Mouse (Mus musculus) ES-Bruce4 (cell line): ENCODE data around the gene Papolg. TPM values are rescaled to one million over a fixed set of nuclear protein-coding genes. Genes with fewer than 3 reads are reported as not detected.
A peak's percentile ranks its signal among the peaks of the same experiment; 100 is the strongest.
"Not testable (repeated sequence)": the region's sequence is repeated elsewhere in the genome, so short reads cannot be mapped to it uniquely, and the experiment has no call there.

ENCODE experiments used
- H3K27ac ChIP-seq: 2 replicates; pipeline ENCODE4 v1.5.1; 2012; ENCODE audit warnings: low read length, inconsistent platforms; ENCODE audit not compliant: insufficient read depth
- H3K27me3 ChIP-seq: 2 replicates; pipeline ENCODE4 v1.6.1; 2012; ENCODE audit warnings: mild to moderate bottlenecking, low read length, inconsistent platforms; ENCODE audit not compliant: control insufficient read depth, poor library complexity, insufficient read depth, severe bottlenecking
- H3K36me3 ChIP-seq: 2 replicates; pipeline ENCODE4 v1.6.1; 2012; ENCODE audit warnings: inconsistent platforms, mild to moderate bottlenecking, low read length, moderate library complexity; ENCODE audit not compliant: control insufficient read depth, poor library complexity, insufficient read depth, severe bottlenecking
- H3K4me1 ChIP-seq: one replicate; pipeline ENCODE4 v1.8.1; 2011; ENCODE audit warnings: low read length; ENCODE audit not compliant: control insufficient read depth, insufficient read depth
- H3K4me3 ChIP-seq: 2 replicates; pipeline ENCODE4 v1.5.1; 2011; ENCODE audit warnings: low read depth, mild to moderate bottlenecking, low read length
- H3K9ac ChIP-seq: 2 replicates; pipeline ENCODE4 v1.6.1; 2012; ENCODE audit warnings: low read depth, mild to moderate bottlenecking, inconsistent platforms; ENCODE audit not compliant: poor library complexity, severe bottlenecking
- H3K9me3 ChIP-seq: replicated peaks from 2 replicates; pipeline ENCODE4 v1.6.1; 2012; ENCODE audit warnings: mild to moderate bottlenecking, low read length, inconsistent platforms; ENCODE audit not compliant: control insufficient read depth, poor library complexity, insufficient read depth, severe bottlenecking
- CTCF ChIP-seq: IDR thresholded peaks from one replicate; pipeline ENCODE4 v1.8.1; 2011; ENCODE audit warnings: low read depth, low read length
- EP300 ChIP-seq: IDR thresholded peaks from 2 replicates; pipeline ENCODE4 v1.6.1; 2011; ENCODE audit warnings: low read depth, low read length; ENCODE audit not compliant: insufficient read depth
- POLR2A ChIP-seq: IDR thresholded peaks from one replicate; pipeline ENCODE4 v1.8.1; 2011; ENCODE audit warnings: low read length; ENCODE audit not compliant: insufficient read depth
- polyA plus RNA-seq: library from polyadenylated mRNA; stranded (reverse); fragments of >200 nt; gene quantifications from 2 replicates; pipeline ENCODE4 v1.2.4, GENCODE M21; 2011; ENCODE audit warnings: low read depth; ENCODE audit not compliant: missing spikeins, insufficient read depth, insufficient read length

The Papolg gene
- 31.1 and 34.1 TPM in 2 replicates for polyA plus RNA-seq

DNA sequence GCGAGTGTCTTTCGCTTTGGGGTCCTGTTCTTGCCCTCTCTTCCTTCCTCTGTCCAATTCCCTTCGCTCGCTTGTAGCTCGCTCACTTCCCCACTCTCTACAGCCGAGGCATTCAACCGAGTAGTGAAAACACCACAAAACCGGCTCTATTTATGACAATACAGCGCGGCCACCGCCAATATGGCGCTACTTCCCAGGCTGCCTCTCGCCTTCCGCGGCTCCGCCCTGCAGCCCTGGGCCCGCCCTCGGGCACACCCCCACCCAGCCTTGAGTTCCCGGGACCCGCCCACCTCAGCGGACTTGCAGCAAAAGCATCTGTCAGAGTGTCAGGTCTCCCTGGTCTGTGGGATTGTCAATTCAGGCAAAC is at the start of gene Papolg:
TSS of gene Papolg (minus strand) at position 194 of the 367 bp plus-strand sequence.
- H3K36me3 ChIP-seq, result no peaks in the 10 kb centered on the region; the same call in 1 of the 2 replicates
- no peaks in the 10 kb centered on the region for H3K9me3 ChIP-seq
- peak within 1 kb of the TSS; percentile 72 for H3K9ac ChIP-seq
- peak within 1 kb of the TSS; percentile 82 for H3K4me3 ChIP-seq
- H3K4me1 ChIP-seq, result no peaks in the 10 kb centered on the region
- no peak for TF ChIP-seq CTCF
- TF ChIP-seq POLR2A, result peak; percentile 64
- H3K27ac ChIP-seq, result peak within 1 kb of the TSS; percentile 46
- peaks cover 2% of the 10 kb centered on the region for H3K27me3 ChIP-seq

DNA sequence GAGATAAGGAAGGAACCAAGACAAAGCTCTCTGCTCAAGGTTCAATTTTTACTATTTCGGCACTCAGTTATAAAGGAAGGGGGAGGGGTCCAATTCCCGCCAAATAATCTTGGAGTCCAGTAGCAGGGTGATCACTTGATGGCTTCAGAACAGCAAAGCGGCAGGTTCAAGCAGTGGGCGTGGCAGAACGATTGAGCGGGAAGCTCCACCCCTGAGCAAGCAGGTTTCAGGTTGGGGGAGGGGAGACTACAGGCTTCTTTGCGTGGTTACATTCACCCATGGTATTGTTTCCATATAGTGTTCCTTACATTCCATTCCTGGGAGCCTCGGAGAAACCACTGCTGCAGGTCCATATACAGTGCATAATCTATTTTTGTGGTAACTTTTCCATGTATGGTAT is 33.1 kb upstream of the Papolg start:
- not testable (repeated sequence) for H3K4me1 ChIP-seq, H3K27ac ChIP-seq, H3K4me3 ChIP-seq, H3K9me3 ChIP-seq, H3K27me3 ChIP-seq, H3K36me3 ChIP-seq
- 0 out of 2 replicates have a peak overlapping the region, but pooled peaks have one; percentile 44 for H3K9ac ChIP-seq

GRCm38 (mm10) chr11:23927643-23928042 is 32.6 kb upstream of the Papolg start:
- H3K9ac ChIP-seq, result 0 out of 2 replicates have a peak overlapping the region, but pooled peaks have one; percentile 44
- TF ChIP-seq POLR2A (no peak), CTCF (no peak), EP300 (no peak)
- H3K27ac ChIP-seq, result no peak overlapping the region
- H3K4me1 ChIP-seq, result no peaks in the 10 kb centered on the region
- H3K4me3 ChIP-seq, result no peak overlapping the region
- H3K36me3 ChIP-seq, result no peaks in the 10 kb centered on the region
- H3K27me3 ChIP-seq, result no peaks in the 10 kb centered on the region; the same call in 1 of the 2 replicates
- H3K9me3 ChIP-seq, result no peaks in the 10 kb centered on the region

DNA sequence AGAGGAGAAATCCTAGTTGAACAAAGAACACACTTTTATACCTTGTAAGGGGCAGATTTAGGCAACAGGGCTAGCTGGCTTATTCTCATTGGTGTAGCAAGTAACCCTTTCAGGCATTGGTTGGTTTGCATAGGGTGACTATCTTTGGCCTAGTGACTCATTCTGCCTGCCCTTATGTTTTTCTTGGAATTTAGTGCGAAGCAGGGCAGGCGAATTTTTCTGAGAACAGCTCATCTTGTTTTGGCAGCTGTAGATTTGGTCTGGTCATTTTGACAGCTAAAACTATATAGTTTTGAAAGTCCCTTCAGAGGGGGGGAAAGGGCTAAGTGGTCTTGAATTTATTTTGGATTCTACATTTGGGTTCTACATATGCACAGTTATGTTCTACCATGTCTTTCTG is 18.8 kb upstream of the Papolg start:
- H3K4me3 ChIP-seq, H3K27me3 ChIP-seq, H3K4me1 ChIP-seq, H3K36me3 ChIP-seq, H3K9me3 ChIP-seq, H3K9ac ChIP-seq, H3K27ac ChIP-seq: not testable (repeated sequence)

DNA sequence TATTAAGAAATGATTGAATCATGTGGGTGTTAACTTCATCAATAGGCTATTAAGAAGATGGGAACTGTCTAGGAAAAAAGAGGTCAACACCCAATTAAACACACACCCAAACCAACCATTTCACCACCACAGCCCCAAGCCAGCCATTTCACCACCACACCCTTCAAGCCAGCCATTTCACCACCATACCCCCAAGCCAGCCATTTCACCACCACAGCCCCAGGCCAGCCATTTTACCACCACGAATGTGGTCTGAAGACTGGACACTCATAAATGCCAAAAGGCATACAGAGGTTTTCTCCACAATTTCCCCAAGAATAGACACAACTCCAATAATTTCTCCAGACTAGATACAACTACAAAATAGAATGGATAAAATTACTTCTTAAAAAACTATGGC is 8.9 kb upstream of the Papolg start:
- no peak for TF ChIP-seq POLR2A
- TF ChIP-seq CTCF, result no peak
- no peak for TF ChIP-seq EP300
- no peak overlapping the region for H3K4me3 ChIP-seq
- no peaks in the 10 kb centered on the region for H3K9me3 ChIP-seq

DNA sequence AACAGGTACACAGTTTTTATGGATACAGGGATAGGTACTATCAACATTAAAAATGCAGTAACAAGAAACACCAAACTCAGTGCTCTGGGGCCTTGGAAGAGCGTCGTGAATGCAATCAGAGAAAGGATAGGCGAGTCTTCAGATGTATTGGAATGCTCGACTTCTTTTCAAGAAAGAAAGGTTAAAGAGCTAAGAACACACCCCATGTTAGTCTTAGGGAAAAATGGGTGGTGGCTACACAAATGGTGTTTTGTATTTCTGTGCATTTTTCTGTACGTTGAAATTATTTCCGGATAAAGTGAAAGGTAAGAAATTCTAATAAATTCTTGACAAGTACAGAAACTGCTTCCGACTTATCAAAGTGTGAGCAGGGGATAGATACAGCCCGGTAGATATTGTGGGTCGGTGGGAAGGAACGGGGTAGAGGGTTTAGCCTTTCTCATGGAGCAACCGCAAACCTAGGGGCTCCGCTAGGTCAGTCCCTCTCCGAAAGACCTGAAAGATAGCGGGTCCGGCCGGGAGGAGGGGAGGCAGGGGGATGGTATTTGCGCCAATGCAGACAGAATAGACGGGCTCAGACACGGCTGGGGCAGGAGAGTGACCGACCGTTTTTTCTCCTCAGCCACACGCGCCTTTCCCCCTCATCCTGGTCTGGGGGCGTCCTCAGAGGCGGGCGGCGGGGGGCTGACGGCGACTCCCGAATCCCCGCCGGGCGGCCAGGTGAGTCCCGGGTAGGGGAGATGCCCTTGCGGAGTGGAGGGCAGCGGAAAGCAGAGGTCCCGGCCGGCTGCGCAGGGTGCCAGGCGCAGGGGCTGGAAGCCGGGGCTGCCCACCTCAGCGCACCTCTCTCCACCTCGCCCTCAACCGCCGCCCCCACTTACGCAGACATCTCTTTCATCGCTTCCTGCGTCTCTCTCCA is 653 bp downstream of the Papolg start:
- no peaks in the 10 kb centered on the region for H3K4me1 ChIP-seq
- TF ChIP-seq POLR2A (no peak), CTCF (no peak), EP300 (no peak)
- H3K9ac ChIP-seq, result peak overlapping the region; percentile 72
- H3K27ac ChIP-seq, result peak overlapping the region; percentile 46
- H3K36me3 ChIP-seq, result peaks cover 3% of the 10 kb centered on the region
- peaks cover 2% of the 10 kb centered on the region for H3K27me3 ChIP-seq
- H3K4me3 ChIP-seq, result peak overlapping the region; percentile 82
- no peaks in the 10 kb centered on the region for H3K9me3 ChIP-seq

More for the DNA sequence above, 8.9 kb upstream of the Papolg start:
- Histone ChIP-seq H3K27ac (no peak overlapping the region), H3K27me3 (peaks cover 2% of the 10 kb centered on the region; the same call in 1 of the 2 replicates), H3K36me3 (no peaks in the 10 kb centered on the region), H3K4me1 (no peaks in the 10 kb centered on the region), H3K9ac (no peak overlapping the region)
